Mouse (Mus musculus) ES-CJ7 (cell line): ENCODE results near the gene Cyb561.

Source experiments
- DNase-seq: peaks from one replicate; pipeline ENCODE4 v3.0.0; 2011; ENCODE audit warnings: low read depth, low spot score

Gene Cyb561

DNA sequence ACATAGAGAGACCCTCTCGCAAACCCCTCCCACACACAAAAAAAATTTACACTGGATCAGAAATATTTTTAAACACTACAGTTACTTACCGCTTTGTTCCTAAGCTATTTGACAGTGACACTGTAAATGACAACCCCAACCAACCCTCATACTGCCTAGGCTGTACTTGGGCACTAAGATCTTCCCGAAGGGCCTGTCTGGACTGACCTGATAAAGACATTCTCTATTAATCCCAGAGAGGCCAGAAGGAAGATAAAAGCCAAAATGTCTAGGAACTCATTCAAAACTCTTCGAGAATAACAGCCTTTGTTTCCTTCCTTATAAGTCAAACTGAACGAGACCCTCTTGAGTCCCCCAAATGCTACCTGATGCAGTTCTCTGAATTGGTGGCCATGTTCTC, 31.9 kb downstream of the Cyb561 start:
- DNase-seq = no peak

DNA sequence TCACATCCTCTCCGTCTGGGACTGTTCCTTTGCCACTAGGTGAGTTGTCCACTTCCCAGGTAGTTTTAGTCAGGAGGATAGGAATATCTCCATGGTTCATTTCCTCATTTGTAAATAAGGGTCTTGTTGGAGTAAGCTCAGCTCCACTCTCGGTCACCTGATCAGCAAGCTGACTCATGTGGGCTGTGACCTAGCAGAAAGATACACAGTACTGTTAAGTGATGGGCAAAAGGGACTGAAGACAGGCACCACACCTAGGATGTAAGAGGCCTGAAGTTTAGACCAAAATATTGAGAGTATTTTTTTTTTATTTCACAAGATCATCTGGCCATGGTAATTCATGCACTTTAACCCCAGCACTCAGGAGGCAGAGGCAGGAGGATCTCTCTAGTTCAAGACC, 32.3 kb downstream of the Cyb561 start:
- DNase-seq = no peak

GRCm38 (mm10) chr11:105920098-105920785, 32.9 kb downstream of the Cyb561 start:
- DNase-seq = no peak

GRCm38 (mm10) chr11:105913580-105913979, 39.6 kb downstream of the Cyb561 start:
- DNase-seq = peak; percentile 67

DNA sequence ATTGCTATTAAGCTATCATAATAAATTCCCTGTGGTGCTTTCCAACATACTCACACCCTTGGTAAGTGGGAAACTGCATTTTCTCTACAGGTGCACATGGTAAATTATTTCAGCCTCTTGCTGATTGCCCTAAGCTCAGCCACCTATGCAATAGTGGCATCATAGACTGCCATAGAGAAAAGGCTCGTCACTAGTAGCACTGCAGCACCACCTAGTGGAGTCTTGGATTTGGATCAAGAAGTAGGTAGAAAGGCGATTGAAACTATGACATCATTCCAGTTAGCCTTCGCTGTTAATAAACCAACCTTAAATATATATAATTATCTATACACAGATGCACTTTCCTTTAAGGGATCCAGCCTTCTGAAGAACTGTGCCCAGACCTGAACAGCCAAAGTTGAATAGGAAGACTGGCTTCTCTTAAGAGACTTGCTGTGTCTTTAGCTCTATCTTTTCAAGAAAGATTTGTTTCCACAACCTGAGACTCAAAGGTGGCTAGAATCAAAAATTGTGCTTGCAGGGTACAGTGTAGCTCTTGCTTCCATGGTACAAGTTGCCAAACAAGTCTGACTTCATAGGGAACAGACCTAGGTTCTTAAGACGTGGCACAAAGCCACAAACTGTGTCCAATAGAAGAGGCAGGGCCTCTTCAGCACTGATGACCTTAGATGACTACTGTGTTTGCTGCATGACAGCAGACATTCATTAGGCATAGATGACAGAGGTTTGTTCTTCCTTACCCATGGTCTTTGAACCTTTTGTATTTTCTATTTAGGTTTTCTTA, 41.4 kb downstream of the Cyb561 start:
- DNase-seq = peak; percentile 67

DNA sequence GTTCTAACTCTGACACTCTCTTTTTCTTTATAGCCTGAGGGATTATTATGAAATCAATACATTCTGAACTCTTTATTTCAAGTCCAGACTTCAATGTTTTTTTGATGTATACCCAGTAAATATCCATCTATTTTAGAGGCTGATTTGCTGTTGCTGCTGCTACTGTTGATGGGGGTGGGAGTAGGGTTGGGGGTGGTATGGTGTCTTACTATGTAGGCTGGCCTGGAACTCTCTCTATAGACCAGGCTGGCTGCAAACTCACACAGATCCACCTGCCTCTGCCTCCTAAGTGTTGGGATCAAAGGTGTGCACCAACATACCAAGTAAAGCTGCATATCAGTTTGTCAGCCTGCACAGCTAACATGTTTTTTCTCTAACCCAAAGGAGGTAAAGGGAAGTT, 42.0 kb downstream of the Cyb561 start:
- no peak for DNase-seq

DNA sequence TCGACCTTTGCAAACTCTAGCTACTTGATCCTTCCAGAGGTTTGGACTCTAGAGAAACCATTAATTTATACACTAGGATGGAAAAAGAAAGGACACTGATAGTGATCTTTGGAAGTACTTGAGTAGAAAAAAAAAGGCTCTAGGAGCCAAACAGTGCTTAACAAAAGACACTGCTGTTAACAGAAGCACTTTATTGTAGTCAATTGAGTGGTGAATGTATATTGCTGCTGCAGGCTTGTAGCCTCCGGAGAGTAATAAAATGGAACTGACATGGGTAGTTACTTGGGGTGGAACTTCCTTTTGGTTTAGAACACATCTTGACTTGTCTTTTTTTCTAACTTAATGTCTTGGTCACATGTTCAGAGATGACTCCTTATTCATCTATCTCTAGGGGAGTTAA, 43.5 kb downstream of the Cyb561 start:
- DNase-seq = no peak

- no peak for DNase-seq
These were observed 44.2 kb downstream of the Cyb561 start for GRCm38 (mm10) chr11:105908926-105909325.

- no peak for DNase-seq
These were observed 45.8 kb downstream of the Cyb561 start for GRCm38 (mm10) chr11:105907381-105907780.

DNA sequence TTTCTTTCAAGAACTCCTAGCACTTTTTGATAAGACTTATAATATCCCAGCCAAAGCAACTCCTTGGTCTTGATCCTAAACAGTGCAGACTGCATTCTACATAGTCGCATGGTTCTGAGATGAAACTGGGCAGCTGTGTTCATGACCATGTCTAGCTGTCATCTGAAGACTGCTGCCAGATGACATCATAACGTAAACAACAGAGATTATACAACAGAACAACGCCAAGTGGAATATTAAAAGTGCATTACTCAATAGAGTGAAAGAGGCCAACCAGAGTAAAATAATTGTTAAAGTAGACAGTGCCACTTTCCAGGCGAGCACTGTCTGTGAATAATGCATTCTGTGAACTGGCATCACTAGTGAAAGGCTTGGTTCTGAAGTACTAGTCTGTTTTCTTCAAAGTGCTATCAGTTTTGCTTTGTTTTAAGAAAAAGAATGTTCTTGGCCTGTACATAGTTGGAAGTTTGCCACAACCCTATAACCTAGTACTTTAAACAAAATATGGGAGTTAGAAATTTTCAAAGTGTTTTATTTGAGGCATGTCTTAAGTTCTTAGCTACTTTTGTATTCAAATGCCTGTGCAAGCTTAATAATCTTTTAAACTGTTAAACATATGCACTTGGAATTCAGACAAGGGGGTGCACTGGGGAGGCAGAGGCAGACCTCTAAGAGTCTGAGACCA, 47.5 kb downstream of the Cyb561 start:
- DNase-seq = no peak

GRCm38 (mm10) chr11:105902956-105903355, 50.2 kb downstream of the Cyb561 start:
- DNase-seq = no peak

- DNase-seq = no peak
These were observed 51.6 kb downstream of the Cyb561 start for GRCm38 (mm10) chr11:105901501-105901900.

DNA sequence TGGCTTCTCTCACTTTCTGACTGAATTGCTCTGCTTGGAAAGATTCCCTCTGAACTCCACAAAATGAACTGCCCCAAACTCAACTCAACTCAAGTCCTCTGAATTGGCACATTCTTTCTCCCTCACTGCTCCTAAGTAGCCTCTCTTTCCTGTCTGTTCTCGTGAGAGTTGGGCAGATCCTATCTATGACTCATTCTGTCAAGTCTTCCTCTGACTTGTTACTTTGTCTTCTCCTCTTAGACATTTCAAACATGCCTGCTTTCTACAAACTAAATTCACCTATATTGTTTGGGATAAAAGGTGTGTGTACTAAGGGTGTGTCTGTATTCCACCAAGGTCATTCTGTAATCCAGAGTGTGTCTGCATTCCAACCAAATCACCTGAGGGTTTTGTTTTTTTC, 54.0 kb downstream of the Cyb561 start:
- DNase-seq = peak; percentile 45

DNA sequence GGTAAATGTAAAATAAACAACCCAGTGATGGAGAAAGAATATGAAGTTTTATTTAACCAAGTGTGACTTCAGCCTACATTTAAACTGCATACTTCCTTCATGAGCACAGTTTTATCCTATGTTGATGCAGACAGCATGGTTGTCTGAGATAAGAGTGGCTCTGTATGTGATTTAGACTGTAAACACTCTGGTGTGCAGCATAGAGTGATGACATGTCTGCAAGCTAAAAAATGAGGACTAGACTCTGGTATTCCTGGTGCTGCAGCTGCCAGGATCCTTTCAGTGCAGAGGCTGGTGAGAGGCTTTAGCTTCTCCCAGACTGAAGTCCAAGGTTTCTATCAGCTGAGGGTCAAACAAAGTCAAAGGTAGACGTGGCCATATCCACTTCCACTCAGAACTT, 65.9 kb downstream of the Cyb561 start:
- no peak for DNase-seq

- DNase-seq = no peak
These were observed 67.6 kb downstream of the Cyb561 start for GRCm38 (mm10) chr11:105885558-105885957.
